Mouse (Mus musculus) ES-Bruce4 (cell line): ENCODE measurements at regions not wholly inside any gene's neighbourhood (a gene's known extent, or its start where the extent isn't known, plus 50 kb on each side); places are given as distances from the start of the nearest gene placed in this dataset.

Source experiments
- H3K27ac ChIP-seq: 2 replicates; pipeline ENCODE4 v1.5.1; 2012; ENCODE audit warnings: low read length, inconsistent platforms; ENCODE audit not compliant: insufficient read depth
- H3K27me3 ChIP-seq: 2 replicates; pipeline ENCODE4 v1.6.1; 2012; ENCODE audit warnings: mild to moderate bottlenecking, low read length, inconsistent platforms; ENCODE audit not compliant: control insufficient read depth, poor library complexity, insufficient read depth, severe bottlenecking
- H3K36me3 ChIP-seq: 2 replicates; pipeline ENCODE4 v1.6.1; 2012; ENCODE audit warnings: inconsistent platforms, mild to moderate bottlenecking, low read length, moderate library complexity; ENCODE audit not compliant: control insufficient read depth, poor library complexity, insufficient read depth, severe bottlenecking
- H3K4me1 ChIP-seq: one replicate; pipeline ENCODE4 v1.8.1; 2011; ENCODE audit warnings: low read length; ENCODE audit not compliant: control insufficient read depth, insufficient read depth
- H3K4me3 ChIP-seq: 2 replicates; pipeline ENCODE4 v1.5.1; 2011; ENCODE audit warnings: low read depth, mild to moderate bottlenecking, low read length
- H3K9ac ChIP-seq: 2 replicates; pipeline ENCODE4 v1.6.1; 2012; ENCODE audit warnings: low read depth, mild to moderate bottlenecking, inconsistent platforms; ENCODE audit not compliant: poor library complexity, severe bottlenecking
- H3K9me3 ChIP-seq: replicated peaks from 2 replicates; pipeline ENCODE4 v1.6.1; 2012; ENCODE audit warnings: mild to moderate bottlenecking, low read length, inconsistent platforms; ENCODE audit not compliant: control insufficient read depth, poor library complexity, insufficient read depth, severe bottlenecking
- CTCF ChIP-seq: IDR thresholded peaks from one replicate; pipeline ENCODE4 v1.8.1; 2011; ENCODE audit warnings: low read depth, low read length
- EP300 ChIP-seq: IDR thresholded peaks from 2 replicates; pipeline ENCODE4 v1.6.1; 2011; ENCODE audit warnings: low read depth, low read length; ENCODE audit not compliant: insufficient read depth
- POLR2A ChIP-seq: IDR thresholded peaks from one replicate; pipeline ENCODE4 v1.8.1; 2011; ENCODE audit warnings: low read length; ENCODE audit not compliant: insufficient read depth

- no peaks in the 10 kb centered on the region for H3K36me3 ChIP-seq
These were observed 61.7 kb downstream of the Thnsl1 start for GRCm38 (mm10) chr2:21267149-21267761.

GRCm38 (mm10) chr2:21269989-21270846 lies 64.7 kb downstream of the Thnsl1 start:
- H3K9me3 ChIP-seq, result no peaks in the 10 kb centered on the region
- H3K9ac ChIP-seq, result no peak overlapping the region
- H3K27ac ChIP-seq, result no peak overlapping the region
- H3K36me3 ChIP-seq, result no peaks in the 10 kb centered on the region
- H3K4me3 ChIP-seq, result no peak overlapping the region
- H3K4me1 ChIP-seq, result no peaks in the 10 kb centered on the region
- TF ChIP-seq CTCF, result no peak
- TF ChIP-seq EP300, result no peak
- TF ChIP-seq POLR2A, result no peak
- no peaks in the 10 kb centered on the region; the same call in 1 of the 2 replicates for H3K27me3 ChIP-seq

More at GRCm38 (mm10) chr2:21267149-21267761, 61.7 kb downstream of the Thnsl1 start:
- no peaks in the 10 kb centered on the region; the same call in 1 of the 2 replicates for H3K27me3 ChIP-seq
- TF ChIP-seq POLR2A, result no peak
- no peak for TF ChIP-seq EP300
- no peak for TF ChIP-seq CTCF
- H3K9ac ChIP-seq, result no peak overlapping the region
- H3K9me3 ChIP-seq, result no peaks in the 10 kb centered on the region
- H3K27ac ChIP-seq, result no peak overlapping the region
- no peaks in the 10 kb centered on the region for H3K4me1 ChIP-seq
- no peak overlapping the region for H3K4me3 ChIP-seq

GRCm38 (mm10) chr2:21273416-21273815 lies 67.9 kb downstream of the Thnsl1 start:
- TF ChIP-seq CTCF, result no peak
- TF ChIP-seq POLR2A, result no peak
- no peak for TF ChIP-seq EP300
- no peaks in the 10 kb centered on the region; the same call in 1 of the 2 replicates for H3K27me3 ChIP-seq

GRCm38 (mm10) chr2:21275315-21275714 lies 69.8 kb downstream of the Thnsl1 start:
- H3K27ac ChIP-seq, result no peak overlapping the region
- no peaks in the 10 kb centered on the region for H3K27me3 ChIP-seq
- no peaks in the 10 kb centered on the region for H3K4me1 ChIP-seq
- no peaks in the 10 kb centered on the region for H3K36me3 ChIP-seq
- no peak for TF ChIP-seq EP300
- no peak for TF ChIP-seq POLR2A
- no peak overlapping the region for H3K9ac ChIP-seq
- no peaks in the 10 kb centered on the region for H3K9me3 ChIP-seq
- H3K4me3 ChIP-seq, result no peak overlapping the region

More at GRCm38 (mm10) chr2:21273416-21273815, 67.9 kb downstream of the Thnsl1 start:
- H3K4me3 ChIP-seq, result no peak overlapping the region
- no peaks in the 10 kb centered on the region for H3K9me3 ChIP-seq
- no peaks in the 10 kb centered on the region for H3K4me1 ChIP-seq
- H3K27ac ChIP-seq, result no peak overlapping the region
- H3K36me3 ChIP-seq, result no peaks in the 10 kb centered on the region
- H3K9ac ChIP-seq, result no peak overlapping the region

GRCm38 (mm10) chr2:21280794-21281420 lies 75.4 kb downstream of the Thnsl1 start:
- no peaks in the 10 kb centered on the region for H3K9me3 ChIP-seq
- H3K4me1 ChIP-seq, result no peaks in the 10 kb centered on the region
- no peaks in the 10 kb centered on the region for H3K27me3 ChIP-seq
- no peak overlapping the region for H3K4me3 ChIP-seq
- no peak overlapping the region for H3K9ac ChIP-seq
- TF ChIP-seq EP300 (no peak), POLR2A (no peak), CTCF (peak; percentile 83)
- H3K36me3 ChIP-seq, result no peaks in the 10 kb centered on the region
- no peak overlapping the region for H3K27ac ChIP-seq
